Mouse (Mus musculus) brain, embryonic 14.5 days (tissue): ENCODE measurements around the gene Foxred1.

Experiments
- CTCF ChIP-seq: fragments of 200-500 bp; IDR thresholded peaks from 2 replicates; pipeline ENCODE4 v1.5.1; 2012; ENCODE audit warnings: inconsistent platforms, mild to moderate bottlenecking, moderate library complexity, borderline replicate concordance; ENCODE audit not compliant: insufficient read depth, insufficient read length; ENCODE audit errors: extremely low read depth
- POLR2A ChIP-seq: fragments of 200-500 bp; IDR thresholded peaks from 2 replicates; pipeline ENCODE4 v1.6.1; 2012; ENCODE audit warnings: mild to moderate bottlenecking, inconsistent platforms, borderline replicate concordance; ENCODE audit not compliant: poor library complexity, insufficient read depth, insufficient read length, severe bottlenecking; ENCODE audit errors: extremely low read depth

- no peak for TF ChIP-seq CTCF
- no peak for TF ChIP-seq POLR2A
These were observed 28.2 kb upstream of the Foxred1 start for GRCm38 (mm10) chr9:35238915-35239571.
